Mouse (Mus musculus) forebrain, postnatal 0 days (tissue): ENCODE data around the gene Fbxo44. TPM values are rescaled to one million over a fixed set of nuclear protein-coding genes. Genes with fewer than 3 reads are reported as not detected.

ENCODE experiments used
- ATAC-seq: fragments of 200-750 bp; cut with Nextera tagmentation; 2 replicates; pipeline ENCODE4 v1.8.0; 2017; ENCODE audit warnings: mild to moderate bottlenecking, moderate library complexity
- DNase-seq: peaks from one replicate; pipeline ENCODE4 v3.0.0-alpha.2; 2015
- H3K27ac ChIP-seq: fragments of 300-500 bp; sonication (generic); 2 replicates; pipeline ENCODE4 v1.5.1; 2014; ENCODE audit warnings: low read depth, mild to moderate bottlenecking, antibody characterized with exemption, low read length, moderate library complexity, mixed read lengths
- H3K27me3 ChIP-seq: fragments of 300-500 bp; sonication (generic); 2 replicates; pipeline ENCODE4 v1.6.1; 2014; ENCODE audit warnings: mild to moderate bottlenecking, low read length, mixed read lengths; ENCODE audit not compliant: insufficient read depth
- H3K36me3 ChIP-seq: fragments of 300-500 bp; sonication (generic); 2 replicates; pipeline ENCODE4 v1.6.1; 2014; ENCODE audit warnings: mild to moderate bottlenecking, moderate library complexity; ENCODE audit not compliant: insufficient read depth
- H3K4me1 ChIP-seq: fragments of 300-500 bp; sonication (generic); 2 replicates; pipeline ENCODE4 v1.6.1; 2014; ENCODE audit warnings: antibody characterized with exemption; ENCODE audit not compliant: insufficient read depth
- H3K4me2 ChIP-seq: fragments of 300-500 bp; sonication (generic); 2 replicates; pipeline ENCODE4 v1.6.1; 2014; ENCODE audit warnings: low read depth, mild to moderate bottlenecking, moderate library complexity
- H3K4me3 ChIP-seq: fragments of 300-500 bp; sonication (generic); 2 replicates; pipeline ENCODE4 v1.5.1; 2014; ENCODE audit warnings: low read depth, low read length, mixed read lengths
- H3K9ac ChIP-seq: fragments of 300-500 bp; sonication (generic); 2 replicates; pipeline ENCODE4 v1.6.1; 2014; ENCODE audit warnings: mild to moderate bottlenecking
- H3K9me3 ChIP-seq: fragments of 300-500 bp; sonication (generic); 2 replicates; pipeline ENCODE4 v1.6.1; 2016; ENCODE audit warnings: low read length
- CTCF ChIP-seq: sonication (generic); IDR thresholded peaks from 2 replicates; pipeline ENCODE4 v1.5.1; 2016; ENCODE audit warnings: antibody characterized with exemption, control low read depth, low read depth
- WGBS: fragments of 180-500 bp; shearing (Covaris S2); extraction: QIAGEN DNeasy Blood & Tissue Kit; methylation state at CpG from one replicate; pipeline ENCODE4 v1.1.7; 2014; 5-methylcytosine and 5-hydroxymethylcytosine counted together
- polyA plus RNA-seq: library from polyadenylated mRNA; unstranded; fragments of >200 nt; fragmentation: Nextera tagmentation; extraction: Ambion mirVana; gene quantifications from 2 replicates; pipeline ENCODE4 v1.2.1, GENCODE M21; 2015
- total RNA-seq: library from RNA; depleted of rRNA; stranded (reverse); fragments of >200 nt; gene quantifications from 2 replicates; pipeline ENCODE4 v1.2.3, GENCODE M21; 2014

Gene Fbxo44
- total and polyA plus RNA-seq, 2 experiments from 2014 or later, result 81.4 to 132 TPM

DNA sequence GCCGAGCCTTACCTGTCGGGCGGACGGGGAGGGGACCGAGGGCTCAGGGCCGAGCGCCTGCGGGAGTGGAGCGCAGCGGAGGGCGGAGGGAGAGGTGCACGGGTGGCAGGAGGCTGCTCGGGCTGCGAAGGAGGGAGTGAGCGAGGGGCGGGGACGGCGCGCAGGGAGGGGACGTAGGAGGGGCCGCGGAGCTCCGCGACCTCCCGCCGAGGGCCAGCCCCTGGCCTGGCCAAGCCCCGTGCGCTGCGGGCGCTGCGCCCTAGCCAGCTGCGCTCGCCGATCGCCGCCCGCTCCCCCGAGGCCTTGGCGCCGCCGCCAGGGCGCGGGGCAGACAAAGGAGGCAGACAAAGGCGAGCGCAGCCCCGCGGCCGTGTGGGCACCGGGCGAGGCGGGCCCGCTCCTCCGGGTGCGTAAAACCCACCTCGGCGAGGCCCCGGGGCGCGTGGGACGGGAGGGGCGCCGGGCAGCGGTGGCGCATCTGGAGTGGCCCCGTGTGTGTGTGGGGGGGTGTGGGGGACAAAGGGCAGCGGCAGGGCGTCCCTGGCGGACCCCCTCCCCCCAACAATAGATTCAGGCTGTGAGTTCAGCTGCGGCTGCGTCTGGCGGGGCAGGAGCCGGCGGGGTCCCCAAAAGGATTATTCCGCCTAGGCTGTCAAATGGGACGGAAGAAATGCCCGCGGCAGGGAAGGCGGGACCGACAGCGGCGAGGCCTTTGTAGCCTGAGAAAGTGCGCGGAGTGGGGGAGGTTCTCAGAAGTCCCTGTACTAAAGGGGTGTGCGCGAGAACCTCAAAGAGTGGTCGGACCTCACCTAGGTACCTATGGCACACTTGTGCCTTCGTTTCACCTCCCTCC, 29.5 kb downstream of the Fbxo44 start, which contains the start of gene Draxin:
Gene Draxin, minus strand, starts transcription at position 138 of the 853 bp plus-strand sequence.
- ATAC-seq (peak; percentile 83), DNase-seq (peak; percentile 79)
- Histone ChIP-seq H3K4me2 (peak within 1 kb of the TSS; percentile 81), H3K9ac (peak within 1 kb of the TSS; percentile 99), H3K36me3 (no peaks in the 10 kb centered on the region), H3K9me3 (no peaks in the 10 kb centered on the region), H3K27me3 (no peaks in the 10 kb centered on the region), H3K4me1 (peaks cover 17% of the 10 kb centered on the region), H3K27ac (peak within 1 kb of the TSS; percentile 97), H3K4me3 (peak within 1 kb of the TSS; percentile 87)
- WGBS, result under 1% methylated on average over 69 of the region's 87 CpGs
- no peak for TF ChIP-seq CTCF

DNA sequence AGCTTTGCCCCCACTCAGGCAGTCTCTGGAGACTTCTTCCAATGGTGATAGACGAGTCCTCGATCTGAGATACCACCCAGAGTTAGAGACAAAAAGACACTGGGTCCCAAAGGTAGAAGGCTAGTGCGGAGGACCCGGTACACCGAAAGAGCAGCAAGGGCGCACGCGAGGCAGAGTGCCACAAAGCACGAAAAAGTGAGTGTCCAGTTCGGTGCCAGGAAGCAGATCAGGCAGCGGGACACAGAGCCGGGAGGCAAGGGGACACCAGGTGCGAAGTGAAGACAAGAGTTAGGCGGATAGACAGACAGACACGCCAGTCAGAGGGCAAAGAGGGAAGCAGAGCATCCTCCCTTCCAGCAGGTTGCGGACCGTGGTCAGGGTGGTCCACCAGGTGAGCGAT, 30.1 kb downstream of the Fbxo44 start, which contains the start of gene Mad2l2:
Gene Mad2l2, plus strand, starts transcription at position 252 of the 400 bp plus-strand sequence.
- H3K4me1 ChIP-seq, result peaks cover 18% of the 10 kb centered on the region
- TF ChIP-seq CTCF, result no peak; the same call in 1 of the 2 replicates
- H3K4me3 ChIP-seq, result peak within 1 kb of the TSS; percentile 87
- WGBS, result 2% methylated on average over 17 of the region's 18 CpGs
- ATAC-seq, result peak; percentile 9; the same call in 1 of the 2 replicates
- H3K9ac ChIP-seq, result peak within 1 kb of the TSS; percentile 99
- H3K27ac ChIP-seq, result peak within 1 kb of the TSS; percentile 97
- DNase-seq, result peak; percentile 65
- no peaks in the 10 kb centered on the region for H3K9me3 ChIP-seq
- no peaks in the 10 kb centered on the region for H3K27me3 ChIP-seq
- H3K36me3 ChIP-seq, result no peaks in the 10 kb centered on the region
- peak within 1 kb of the TSS; percentile 81 for H3K4me2 ChIP-seq

GRCm38 (mm10) chr4:148128672-148129071, 31.6 kb downstream of the Fbxo44 start:
- WGBS, result 68% methylated on average over 2 of the region's 2 CpGs
- Histone ChIP-seq H3K4me2 (peak overlapping the region; percentile 81), H3K9ac (peak overlapping the region; percentile 99; the same call in 1 of the 2 replicates), H3K27me3 (no peaks in the 10 kb centered on the region), H3K4me3 (peak overlapping the region; percentile 87; the same call in 1 of the 2 replicates), H3K36me3 (no peaks in the 10 kb centered on the region), H3K9me3 (no peaks in the 10 kb centered on the region), H3K27ac (peak overlapping the region; percentile 47; the same call in 1 of the 2 replicates), H3K4me1 (peaks cover 19% of the 10 kb centered on the region)
- no peak for ATAC-seq
- TF ChIP-seq CTCF, result no peak
- no peak for DNase-seq

DNA sequence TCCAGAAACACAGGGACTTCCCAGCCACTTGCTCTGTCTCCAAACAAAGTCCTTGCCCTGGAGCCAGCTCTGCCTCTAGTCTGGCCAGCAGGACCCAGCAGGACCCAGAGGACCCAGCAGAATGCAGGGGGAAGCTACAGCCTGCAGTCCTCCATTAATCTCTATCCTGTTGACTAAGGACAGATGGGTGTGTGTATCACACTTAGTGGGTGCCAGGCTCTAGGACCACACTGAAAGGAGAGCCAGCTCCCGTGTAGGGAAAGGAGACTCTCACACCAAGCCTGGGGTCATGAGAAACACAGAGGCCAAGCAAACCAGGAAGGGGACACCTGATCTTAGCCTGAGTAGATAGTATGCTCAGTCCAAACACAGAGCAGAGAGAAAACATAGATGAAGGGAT, 32.0 kb downstream of the Fbxo44 start:
- 43% methylated on average over 1 of the region's 1 CpGs for WGBS
- peaks cover 19% of the 10 kb centered on the region for H3K4me1 ChIP-seq

GRCm38 (mm10) chr4:148122694-148123066, 37.6 kb downstream of the Fbxo44 start:
- peak overlapping the region; percentile 78 for H3K27ac ChIP-seq
- 39% methylated on average over 3 of the region's 3 CpGs for WGBS

More for the DNA sequence above, 32.0 kb downstream of the Fbxo44 start:
- no peaks in the 10 kb centered on the region for H3K27me3 ChIP-seq
- H3K9me3 ChIP-seq, result no peaks in the 10 kb centered on the region
- no peaks in the 10 kb centered on the region for H3K36me3 ChIP-seq
- ATAC-seq (no peak), DNase-seq (no peak)
- H3K4me2 ChIP-seq, result peak overlapping the region; percentile 81
- TF ChIP-seq CTCF, result no peak
- no peak overlapping the region for H3K4me3 ChIP-seq
- H3K9ac ChIP-seq, result 0 out of 2 replicates have a peak overlapping the region, but pooled peaks have one; percentile 15
- peak overlapping the region; percentile 47; the same call in 1 of the 2 replicates for H3K27ac ChIP-seq

DNA sequence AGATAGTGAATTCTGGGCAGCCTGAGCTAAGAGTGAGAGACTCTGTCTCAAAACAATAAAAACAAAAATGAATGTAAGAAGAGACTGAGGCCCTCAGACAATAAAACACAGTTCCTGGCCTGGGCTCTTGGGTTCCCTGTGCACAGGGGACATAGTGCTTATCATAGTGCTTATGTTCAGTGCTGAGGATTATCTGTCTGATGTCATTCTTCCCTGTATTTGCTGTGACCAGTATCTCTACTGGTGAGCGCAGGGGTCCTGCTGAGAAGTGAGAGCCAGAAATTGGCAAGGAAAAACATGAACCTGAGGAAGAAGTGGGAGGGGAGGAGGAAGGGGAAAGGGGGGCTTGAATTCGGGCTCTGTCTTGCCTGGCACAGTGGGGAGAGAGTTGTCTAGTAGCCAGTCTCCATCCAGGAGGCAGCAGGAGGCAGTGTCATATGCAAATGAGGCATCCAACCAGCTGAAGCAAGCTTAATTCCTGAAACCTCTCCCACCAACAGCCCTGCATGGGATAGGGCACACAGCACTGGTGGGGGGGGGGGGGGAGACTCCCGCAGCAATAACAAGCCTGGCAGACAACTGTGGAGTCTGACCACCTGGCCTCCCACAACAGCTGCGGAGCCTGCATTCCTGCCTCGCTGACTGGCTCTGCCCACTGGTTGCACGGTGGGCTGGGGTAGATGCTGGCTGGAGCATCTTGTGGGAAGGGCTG, 38.1 kb downstream of the Fbxo44 start:
- WGBS, result 3% methylated on average over 5 of the region's 6 CpGs
- Histone ChIP-seq H3K9ac (no peak overlapping the region), H3K36me3 (no peaks in the 10 kb centered on the region), H3K4me2 (no peak overlapping the region), H3K4me3 (no peak overlapping the region), H3K4me1 (peaks cover 20% of the 10 kb centered on the region; the same call in 1 of the 2 replicates), H3K9me3 (no peaks in the 10 kb centered on the region), H3K27me3 (no peaks in the 10 kb centered on the region), H3K27ac (peak overlapping the region; percentile 78)
- peak; percentile 59 for DNase-seq
- peak; percentile 75 for ATAC-seq
- TF ChIP-seq CTCF, result no peak

More at GRCm38 (mm10) chr4:148122694-148123066, 37.6 kb downstream of the Fbxo44 start:
- DNase-seq (no peak), ATAC-seq (no peak)
- H3K27me3 ChIP-seq, result no peaks in the 10 kb centered on the region
- H3K9ac ChIP-seq, result no peak overlapping the region
- TF ChIP-seq CTCF, result no peak
- H3K4me2 ChIP-seq, result no peak overlapping the region
- H3K9me3 ChIP-seq, result no peaks in the 10 kb centered on the region
- H3K4me3 ChIP-seq, result no peak overlapping the region
- H3K36me3 ChIP-seq, result no peaks in the 10 kb centered on the region
- peaks cover 20% of the 10 kb centered on the region; the same call in 1 of the 2 replicates for H3K4me1 ChIP-seq
